Mouse (Mus musculus): ENCODE measurements around the gene Noxo1. TPM values are rescaled to one million over a fixed set of nuclear protein-coding genes. Genes with fewer than 3 reads are reported as not detected.

Noxo1 gene
- polyA plus RNA-seq (2017; shearing (Covaris generic)): 3.2 TPM

DNA sequence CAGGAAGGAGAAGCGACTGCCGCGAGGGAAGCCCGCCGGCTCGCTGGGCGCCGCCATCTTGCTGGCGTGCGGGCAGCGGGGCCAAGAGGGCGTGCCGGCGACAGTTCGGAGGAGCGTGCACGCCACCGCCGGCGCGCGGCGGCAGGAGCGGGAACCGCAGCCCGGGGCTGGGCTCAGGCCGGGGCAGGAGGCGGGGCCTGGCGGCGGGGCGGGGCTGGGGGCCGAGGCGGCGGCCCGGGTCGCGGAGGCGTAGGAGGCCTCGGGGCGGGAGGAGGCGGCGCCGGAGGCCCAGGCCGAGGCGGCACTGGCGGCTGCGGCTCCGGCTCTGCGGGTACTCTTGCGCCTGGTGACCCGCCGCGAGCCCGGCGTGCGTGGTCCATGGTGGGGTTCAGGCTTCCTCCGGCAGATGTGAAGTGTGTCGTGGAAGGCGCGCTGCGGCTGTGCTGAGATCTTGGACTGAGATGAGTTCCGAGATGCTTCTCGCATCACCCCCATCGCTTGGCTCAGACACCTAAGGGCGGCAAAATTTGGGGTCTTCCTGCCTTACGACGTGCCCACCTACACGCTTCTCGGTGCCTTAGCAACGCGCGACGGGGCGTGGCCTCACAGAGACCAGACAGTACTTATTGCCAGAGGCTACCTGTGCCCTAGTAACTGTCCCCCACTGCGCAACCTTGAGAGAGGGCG lies at the start of gene Noxo1, which contains the start of gene Gfer:
Gene Noxo1 (plus strand): TSS at position 224 of the 687 bp plus-strand sequence.
Gene Gfer (minus strand): TSS at position 146 of the 687 bp plus-strand sequence.

GRCm38 (mm10) chr17:24650070-24650616 lies 45.9 kb upstream of the Noxo1 start, which contains the start of gene Slc9a3r2:
Gene Slc9a3r2, minus strand, starts transcription at chr17:24650327.

DNA sequence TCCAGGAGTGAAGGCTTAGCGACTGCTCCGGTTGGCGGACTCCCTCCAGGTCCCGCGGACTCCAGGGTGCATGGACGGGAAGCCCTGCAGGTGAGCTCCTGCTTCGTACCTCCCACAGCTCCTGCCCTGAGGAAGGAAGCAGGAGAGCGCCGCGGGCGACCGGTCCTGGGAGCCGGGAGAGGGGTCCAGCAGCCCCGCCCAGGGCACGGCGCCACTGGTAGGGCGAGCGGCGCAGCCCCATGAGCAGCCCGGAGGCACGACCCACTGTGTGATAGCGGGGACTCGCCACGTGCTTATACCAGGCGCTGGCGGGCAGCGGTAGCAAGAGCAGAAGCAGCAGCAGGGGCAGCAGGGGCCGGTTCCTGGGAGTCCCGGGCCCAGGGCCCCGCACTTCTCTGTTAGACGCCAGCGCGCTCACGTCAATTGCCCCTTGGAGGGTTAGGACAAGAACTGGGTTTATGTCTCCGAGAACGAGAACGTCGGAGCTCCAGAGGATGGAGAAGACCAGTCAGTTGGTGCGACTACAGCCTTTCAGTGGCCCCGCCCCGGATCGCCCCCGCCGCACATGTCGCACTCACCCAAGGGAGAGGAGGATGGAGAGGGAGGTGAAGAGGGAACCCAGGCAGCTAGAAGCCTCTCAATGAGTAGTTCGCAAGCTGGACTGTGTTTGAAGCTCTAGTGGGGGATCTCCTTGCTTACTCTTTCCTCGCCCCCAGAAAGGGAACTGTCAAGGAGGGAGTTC lies 37.8 kb upstream of the Noxo1 start, which contains the start of gene Npw:
Gene Npw (minus strand): TSS at position 441 of the 742 bp plus-strand sequence.

GRCm38 (mm10) chr17:24669545-24670245 lies 26.3 kb upstream of the Noxo1 start, which contains the start of gene Zfp598:
Gene Zfp598, plus strand, starts transcription at chr17:24669687.

DNA sequence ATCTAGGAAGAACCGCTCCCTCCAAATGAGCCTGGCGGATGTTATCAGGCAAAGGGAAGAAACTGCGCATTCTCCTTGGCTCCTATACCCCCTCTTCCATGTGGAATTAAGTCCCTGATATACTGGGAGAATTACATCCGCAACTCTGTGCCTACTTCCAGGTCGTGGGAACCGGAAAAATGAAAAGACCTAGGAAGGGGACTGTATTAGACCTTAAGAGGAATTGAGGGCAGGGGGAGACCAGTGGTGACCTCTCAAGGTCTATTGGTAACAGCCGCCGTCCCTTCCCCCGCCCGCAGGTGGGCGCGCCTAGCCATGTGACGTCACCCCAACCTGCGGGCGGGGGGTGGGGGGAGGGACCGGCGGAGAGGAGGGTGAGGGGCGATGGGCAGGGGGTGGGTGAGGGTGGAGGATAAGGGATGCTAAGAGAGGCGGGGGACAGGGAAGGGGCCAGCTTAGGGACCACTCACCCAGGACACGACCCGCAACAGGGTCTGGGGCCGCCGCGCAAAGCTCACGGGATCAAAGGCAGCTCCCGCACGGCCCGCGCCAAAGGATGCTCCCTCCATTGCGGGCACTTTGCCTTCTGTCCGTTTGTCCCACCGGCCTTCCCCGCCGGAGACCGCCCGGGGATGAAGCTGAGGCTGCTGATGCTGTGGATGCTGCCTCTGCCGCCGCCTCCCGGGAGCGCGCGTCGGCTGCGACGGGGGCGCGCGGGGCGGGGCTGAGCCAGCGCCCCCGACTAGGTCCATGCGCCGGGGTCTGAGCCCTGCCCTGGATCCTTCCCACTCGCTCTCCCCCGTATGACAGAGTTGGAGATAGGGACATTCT lies 6.6 kb upstream of the Noxo1 start, which contains the start of gene Syngr3:
Gene Syngr3 (minus strand): TSS at position 705 of the 831 bp plus-strand sequence.

GRCm38 (mm10) chr17:24706982-24707800 lies 11.2 kb downstream of the Noxo1 start, which contains the start of gene Tbl3:
Gene Tbl3, minus strand, starts transcription at chr17:24707660.

GRCm38 (mm10) chr17:24717943-24718342 lies 21.9 kb downstream of the Noxo1 start, which contains the start of the genes Rnf151 and Rps2:
Gene Rnf151, minus strand, starts transcription at chr17:24718063.
Gene Rps2, plus strand, starts transcription at chr17:24718116.

GRCm38 (mm10) chr17:24724184-24724583 lies 28.1 kb downstream of the Noxo1 start, which contains the start of gene Ndufb10:
Gene Ndufb10, minus strand, starts transcription at chr17:24724478.

DNA sequence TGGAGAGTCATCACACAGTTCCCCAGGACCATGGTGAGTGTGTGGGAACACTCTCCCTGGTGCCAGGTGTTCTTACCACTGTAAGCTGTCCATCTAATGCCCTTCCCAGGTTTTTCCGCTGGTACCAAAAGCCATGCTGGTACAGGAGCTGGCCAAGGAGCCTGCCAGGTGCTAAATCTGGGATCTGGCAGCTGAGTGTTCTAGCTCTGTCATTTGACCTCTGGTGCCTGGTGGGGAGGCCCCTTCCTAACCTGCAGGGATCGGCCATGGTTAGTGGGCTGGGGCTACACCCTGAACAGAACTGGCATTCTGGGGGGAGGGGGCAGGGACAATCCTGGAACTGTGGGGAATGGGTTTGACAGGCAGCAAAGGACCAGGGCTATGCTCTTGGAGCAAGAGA lies 31.6 kb downstream of the Noxo1 start, which contains the start of gene Rpl3l:
Gene Rpl3l (plus strand): TSS at position 203 of the 400 bp plus-strand sequence.

GRCm38 (mm10) chr17:24736330-24737051 lies 40.5 kb downstream of the Noxo1 start, which contains the start of gene Msrb1:
Gene Msrb1, plus strand, starts transcription at chr17:24736642.

Other genes starting within 250 kb of the Noxo1 start
- 107 TPM for gene E4f1, start 225.9 kb upstream of the Noxo1 start, polyA plus RNA-seq (2017; shearing (Covaris generic))
- 42.3 TPM for gene Pgp, start 225.8 kb upstream of the Noxo1 start, polyA plus RNA-seq (2017; shearing (Covaris generic))
- gene Bricd5, start 222.3 kb upstream of the Noxo1 start, polyA plus RNA-seq (2017; shearing (Covaris generic)): 0.31 TPM
- 26.4 TPM for gene Mlst8, start 217.2 kb upstream of the Noxo1 start, polyA plus RNA-seq (2017; shearing (Covaris generic))
- 0.18 TPM for gene Caskin1, start 207.6 kb upstream of the Noxo1 start, polyA plus RNA-seq (2017; shearing (Covaris generic))
- 84.8 TPM for gene Traf7, start 168.3 kb upstream of the Noxo1 start, polyA plus RNA-seq (2017; shearing (Covaris generic))
- 4.5 TPM for gene Rab26, start 162.0 kb upstream of the Noxo1 start, polyA plus RNA-seq (2017; shearing (Covaris generic))
- gene Pkd1, start 146.4 kb upstream of the Noxo1 start, polyA plus RNA-seq (2017; shearing (Covaris generic)): 50.6 TPM
- gene Tsc2, start 63.6 kb upstream of the Noxo1 start, polyA plus RNA-seq (2017; shearing (Covaris generic)): 46.5 TPM
- 7.4 TPM for gene Nthl1, start 63.6 kb upstream of the Noxo1 start, polyA plus RNA-seq (2017; shearing (Covaris generic))
- 0.26 TPM for gene Slc9a3r2, start 45.9 kb upstream of the Noxo1 start, polyA plus RNA-seq (2017; shearing (Covaris generic))
- gene Npw, start 37.8 kb upstream of the Noxo1 start, polyA plus RNA-seq (2017; shearing (Covaris generic)): not detected
- 22.6 TPM for gene Zfp598, start 26.5 kb upstream of the Noxo1 start, polyA plus RNA-seq (2017; shearing (Covaris generic))
- 0.44 TPM for gene Syngr3, start 6.3 kb upstream of the Noxo1 start, polyA plus RNA-seq (2017; shearing (Covaris generic))
- gene Gfer, start 78 bp upstream of the Noxo1 start, polyA plus RNA-seq (2017; shearing (Covaris generic)): 42.2 TPM
- 64.1 TPM for gene Tbl3, start 11.4 kb downstream of the Noxo1 start, polyA plus RNA-seq (2017; shearing (Covaris generic))
- not detected for gene Rnf151, start 21.8 kb downstream of the Noxo1 start, polyA plus RNA-seq (2017; shearing (Covaris generic))
- gene Rps2, start 21.9 kb downstream of the Noxo1 start, polyA plus RNA-seq (2017; shearing (Covaris generic)): 779 TPM
- gene Ndufb10, start 28.2 kb downstream of the Noxo1 start, polyA plus RNA-seq (2017; shearing (Covaris generic)): 194 TPM
- gene Rpl3l, start 31.6 kb downstream of the Noxo1 start, polyA plus RNA-seq (2017; shearing (Covaris generic)): not detected
- gene Msrb1, start 40.4 kb downstream of the Noxo1 start, polyA plus RNA-seq (2017; shearing (Covaris generic)): 16.4 TPM
- gene Hs3st6, start 56.8 kb downstream of the Noxo1 start, polyA plus RNA-seq (2017; shearing (Covaris generic)): not detected
- not detected for gene Meiob, start 108.1 kb downstream of the Noxo1 start, polyA plus RNA-seq (2017; shearing (Covaris generic))
- gene Hagh, start 143.9 kb downstream of the Noxo1 start, polyA plus RNA-seq (2017; shearing (Covaris generic)): 36.3 TPM
- 2.7 TPM for gene Fahd1, start 154.1 kb downstream of the Noxo1 start, polyA plus RNA-seq (2017; shearing (Covaris generic))
- gene Igfals, start 169.8 kb downstream of the Noxo1 start, polyA plus RNA-seq (2017; shearing (Covaris generic)): not detected
- gene Nubp2, start 190.1 kb downstream of the Noxo1 start, polyA plus RNA-seq (2017; shearing (Covaris generic)): 106 TPM
- 64.5 TPM for gene Spsb3, start 190.4 kb downstream of the Noxo1 start, polyA plus RNA-seq (2017; shearing (Covaris generic))
- gene Eme2, start 198.9 kb downstream of the Noxo1 start, polyA plus RNA-seq (2017; shearing (Covaris generic)): 46.2 TPM
- 95.9 TPM for gene Mrps34, start 198.9 kb downstream of the Noxo1 start, polyA plus RNA-seq (2017; shearing (Covaris generic))
- gene Nme3, start 200.3 kb downstream of the Noxo1 start, polyA plus RNA-seq (2017; shearing (Covaris generic)): 56.5 TPM
- 52.6 TPM for gene Mapk8ip3, start 240.7 kb downstream of the Noxo1 start, polyA plus RNA-seq (2017; shearing (Covaris generic))